Mouse (Mus musculus) ES-E14 (cell line): Measurements from ENCODE around the gene Gga2. TPM values are rescaled to one million over a fixed set of nuclear protein-coding genes. Genes with fewer than 3 reads are reported as not detected.

Source experiments
- DNase-seq: peaks from one replicate; pipeline ENCODE4 v3.0.0-alpha.2; 2013; ENCODE audit warnings: low read depth, low spot score
- H3K27ac ChIP-seq: 2 replicates; pipeline ENCODE4 v1.5.1; 2012; ENCODE audit warnings: low read depth, mild to moderate bottlenecking, low read length, moderate library complexity, mixed read lengths; ENCODE audit not compliant: poor library complexity, insufficient read depth, severe bottlenecking
- H3K36me3 ChIP-seq: 2 replicates; pipeline ENCODE4 v1.6.1; 2012; ENCODE audit warnings: mild to moderate bottlenecking, low read length, moderate library complexity, mixed read lengths; ENCODE audit not compliant: control insufficient read depth, poor library complexity, insufficient read depth, severe bottlenecking
- H3K4me1 ChIP-seq, 2 experiments: fragments of 150-350 bp in 1 of 2; sonication (generic) in 1 of 2; 2 replicates each; pipeline ENCODE4 v1.6.1; 2012; ENCODE audit warnings: low read length in 2 of 2, mild to moderate bottlenecking in 1 of 2, mixed read lengths in 1 of 2; ENCODE audit not compliant: control insufficient read depth in 2 of 2, insufficient read depth in 2 of 2, poor library complexity in 1 of 2
- H3K4me3 ChIP-seq, 2 experiments: fragments of 150-350 bp in 1 of 2; sonication (generic) in 1 of 2; 2 replicates each; pipeline ENCODE4 v1.5.1; 2012; ENCODE audit warnings: low read length in 2 of 2, low read depth in 1 of 2, mild to moderate bottlenecking in 1 of 2, mixed read lengths in 1 of 2; ENCODE audit not compliant: insufficient read depth in 1 of 2, poor library complexity in 1 of 2, severe bottlenecking in 1 of 2
- H3K9ac ChIP-seq: 2 replicates; pipeline ENCODE4 v1.6.1; 2012; ENCODE audit warnings: low read depth, mild to moderate bottlenecking, low read length, mixed read lengths; ENCODE audit not compliant: poor library complexity, insufficient read depth, severe bottlenecking
- H3K9me3 ChIP-seq: fragments of 150-350 bp; sonication (generic); 2 replicates; pipeline ENCODE4 v1.6.1; 2012; ENCODE audit warnings: low read depth, mild to moderate bottlenecking, low read length; ENCODE audit not compliant: control insufficient read depth, insufficient read depth
- CHD2 ChIP-seq: IDR thresholded peaks from 2 replicates; pipeline ENCODE4 v1.6.1; 2014; ENCODE audit warnings: mild to moderate bottlenecking, low read depth, low read length, inconsistent platforms
- HCFC1 ChIP-seq: IDR thresholded peaks from 2 replicates; pipeline ENCODE4 v1.6.1; 2012; ENCODE audit warnings: low read length, inconsistent platforms, borderline replicate concordance; ENCODE audit not compliant: insufficient read depth
- MAFK ChIP-seq: IDR thresholded peaks from 2 replicates; pipeline ENCODE4 v1.6.1; 2014; ENCODE audit warnings: mild to moderate bottlenecking, low read depth, low read length, inconsistent platforms; ENCODE audit not compliant: insufficient read depth
- ZC3H11A ChIP-seq: IDR thresholded peaks from 2 replicates; pipeline ENCODE4 v1.6.1; 2012; ENCODE audit warnings: low read depth, mild to moderate bottlenecking, inconsistent platforms, low read length, borderline replicate concordance
- ZNF384 ChIP-seq: IDR thresholded peaks from 2 replicates; pipeline ENCODE4 v1.6.1; 2012; ENCODE audit warnings: low read depth, low read length, inconsistent platforms
- in situ Hi-C, 2 experiments: fragments of 600-800 bp; cut with MboI; formaldehyde crosslinking; loops; one replicate each; pipeline ENCODE4 v1.15.1; 2025; ENCODE audit warnings: low sequenced_read_pairs in 2 of 2, inconsistent platforms in 1 of 2; ENCODE audit not compliant: unreplicated experiment in 2 of 2
- total RNA-seq: library from RNA; depleted of rRNA; stranded (reverse); fragments of 300-350 nt; gene quantifications from 2 replicates; pipeline ENCODE4 v1.2.3, GENCODE M21; 2012

Gga2 gene
- total RNA-seq, 1 experiment = 68.5 TPM

DNA sequence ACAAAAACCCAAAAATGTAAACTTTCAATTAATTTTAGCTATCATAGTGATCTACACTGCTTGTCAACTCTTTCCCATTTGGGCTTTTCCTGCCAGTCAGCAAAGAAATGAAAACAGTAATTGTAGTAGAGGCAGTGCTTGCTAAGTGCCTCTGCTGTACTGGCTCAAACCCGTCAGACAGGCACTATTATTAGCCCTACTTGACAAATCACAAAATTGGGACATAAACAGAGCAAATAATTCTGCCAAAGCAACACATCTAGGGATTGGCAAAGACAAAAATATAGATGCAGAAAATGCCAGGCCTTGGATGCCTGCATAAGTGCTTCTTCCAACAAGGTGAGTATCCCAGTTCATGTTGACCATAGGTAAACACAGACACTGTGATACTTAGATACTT lies 44.6 kb upstream of the Gga2 start:
- no peak for DNase-seq
- no peak for TF ChIP-seq CHD2
- TF ChIP-seq HCFC1 = no peak
- no peak for TF ChIP-seq MAFK
- TF ChIP-seq ZC3H11A = no peak
- no peak for TF ChIP-seq ZNF384
- in situ Hi-C loops = no loop called here
- Histone ChIP-seq H3K4me1 (peaks cover 6 to 7% of the 10 kb centered on the region in 2 experiments; a peak in 2 of 4 replicates), H3K9ac (peak overlapping the region; percentile 31; the same call in 1 of the 2 replicates), H3K4me3 (peak overlapping the region in 1 of 2 experiments; percentile 94; a peak in 2 of 4 replicates), H3K9me3 (no peaks in the 10 kb centered on the region), H3K27ac (no peak overlapping the region), H3K36me3 (peaks cover 13% of the 10 kb centered on the region)

DNA sequence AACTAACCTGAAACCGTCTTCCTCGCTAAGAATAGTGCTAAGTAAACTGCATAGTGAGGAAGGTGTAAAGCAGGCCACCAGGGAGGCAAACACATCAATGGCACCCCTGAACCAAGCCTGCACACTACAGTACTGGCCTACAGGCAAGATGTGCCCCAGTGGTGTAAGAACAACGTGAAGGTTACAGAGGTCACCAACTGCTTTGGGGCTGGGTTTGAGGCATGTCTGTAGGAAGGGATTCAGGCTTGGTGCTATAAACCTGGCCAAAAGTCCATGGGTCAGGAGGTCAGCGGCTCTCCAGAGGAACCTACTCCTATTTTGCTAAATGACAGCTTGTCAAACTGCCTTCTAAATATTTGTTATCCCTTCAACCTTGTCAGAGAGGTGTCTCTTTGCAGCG lies 35.6 kb upstream of the Gga2 start:
- in situ Hi-C loops = no loop called here
- H3K9me3 ChIP-seq = no peaks in the 10 kb centered on the region
- no peak overlapping the region for H3K4me3 ChIP-seq
- no peak overlapping the region for H3K9ac ChIP-seq
- H3K27ac ChIP-seq = no peak overlapping the region
- TF ChIP-seq CHD2 = no peak
- no peak for TF ChIP-seq MAFK
- TF ChIP-seq ZNF384 = no peak
- no peak for TF ChIP-seq ZC3H11A
- no peak for TF ChIP-seq HCFC1
- no peaks in the 10 kb centered on the region for H3K4me1 ChIP-seq
- H3K36me3 ChIP-seq = peaks cover 13% of the 10 kb centered on the region
- DNase-seq = no peak

DNA sequence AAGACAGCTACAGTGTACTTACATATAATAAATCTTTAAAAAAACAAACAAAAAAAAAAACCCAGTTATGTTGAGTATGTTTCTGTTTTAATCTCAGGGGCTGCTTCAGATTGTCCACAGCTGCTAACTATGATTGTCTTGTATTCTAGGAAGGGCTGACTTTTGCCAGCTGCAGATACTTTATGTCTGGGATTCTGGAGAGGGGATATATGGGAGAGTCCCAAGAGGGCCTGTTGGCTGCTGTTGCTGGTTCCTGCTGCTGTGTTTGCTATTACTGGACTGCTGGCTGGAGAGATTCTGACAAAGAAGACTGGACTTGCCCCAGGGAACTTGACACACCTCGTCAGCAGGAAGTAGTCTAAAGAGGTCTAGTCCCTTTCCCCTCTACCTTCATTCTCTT lies 29.8 kb upstream of the Gga2 start:
- no peak for TF ChIP-seq ZC3H11A
- H3K9me3 ChIP-seq = no peaks in the 10 kb centered on the region
- H3K27ac ChIP-seq = no peak overlapping the region
- H3K9ac ChIP-seq = no peak overlapping the region
- no peak for DNase-seq
- in situ Hi-C loops = no loop called here
- H3K4me1 ChIP-seq = no peaks in the 10 kb centered on the region
- H3K36me3 ChIP-seq = peaks cover 24% of the 10 kb centered on the region
- no peak overlapping the region for H3K4me3 ChIP-seq

DNA sequence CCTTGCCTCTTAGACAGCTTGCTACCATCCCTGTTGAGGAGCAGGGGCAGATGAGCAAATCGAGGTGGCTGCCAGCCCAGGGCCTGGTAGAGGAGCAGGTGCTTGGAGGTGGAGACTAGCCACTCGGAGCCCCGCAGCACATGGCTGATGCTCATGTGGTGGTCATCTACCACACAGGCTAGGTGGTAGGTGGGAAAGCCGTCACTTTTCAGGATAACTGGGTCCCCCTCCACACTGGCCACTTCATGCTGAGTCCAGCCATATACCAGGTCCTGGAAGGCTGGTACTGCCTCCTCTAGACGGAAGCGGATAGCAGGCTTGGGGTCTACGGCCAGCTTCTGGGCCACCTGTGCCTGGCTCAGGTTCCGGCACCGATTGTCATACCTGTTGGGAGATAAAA lies 27.2 kb upstream of the Gga2 start:
- TF ChIP-seq CHD2 (no peak), ZC3H11A (no peak), MAFK (no peak), ZNF384 (no peak), HCFC1 (no peak)
- in situ Hi-C loops = no loop called here
- no peaks in the 10 kb centered on the region for H3K9me3 ChIP-seq
- H3K4me3 ChIP-seq = no peak overlapping the region
- H3K4me1 ChIP-seq = no peaks in the 10 kb centered on the region
- DNase-seq = no peak
- H3K27ac ChIP-seq = no peak overlapping the region
- H3K36me3 ChIP-seq = peaks cover 21% of the 10 kb centered on the region
- no peak overlapping the region for H3K9ac ChIP-seq

DNA sequence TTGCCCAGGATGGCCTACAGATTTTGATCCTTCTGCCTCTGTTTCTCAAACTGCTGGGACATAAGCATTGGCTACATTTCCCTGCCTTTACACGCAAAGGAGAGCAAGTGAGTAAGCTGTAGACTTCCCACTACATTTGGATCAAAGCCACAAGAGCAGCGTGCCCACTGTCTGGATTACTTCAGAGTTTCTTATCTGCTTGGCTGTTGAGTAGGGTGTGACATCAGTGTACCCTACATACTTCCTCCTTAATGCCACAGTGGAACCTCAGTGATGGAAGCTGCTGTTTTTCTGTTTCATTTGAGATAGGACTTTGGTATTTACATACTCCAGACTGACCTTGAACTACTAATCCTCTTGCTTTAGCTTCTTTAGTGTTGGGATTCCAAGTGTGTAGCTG lies 25.8 kb upstream of the Gga2 start:
- in situ Hi-C loops = no loop called here
- TF ChIP-seq ZNF384 (no peak), HCFC1 (no peak), CHD2 (no peak), ZC3H11A (no peak), MAFK (no peak)

More for the DNA sequence above, 25.8 kb upstream of the Gga2 start:
- no peaks in the 10 kb centered on the region for H3K4me1 ChIP-seq
- no peaks in the 10 kb centered on the region for H3K9me3 ChIP-seq
- H3K27ac ChIP-seq = no peak overlapping the region
- peaks cover 21% of the 10 kb centered on the region for H3K36me3 ChIP-seq
- no peak for DNase-seq
- H3K4me3 ChIP-seq = no peak overlapping the region
- no peak overlapping the region for H3K9ac ChIP-seq
